Mouse (Mus musculus) gastrocnemius, postnatal 4 days (tissue): ENCODE measurements around the gene B3galnt2. TPM values are rescaled to one million over a fixed set of nuclear protein-coding genes. Genes with fewer than 3 reads are reported as not detected.
"Not testable (repeated sequence)": the region's sequence is repeated elsewhere in the genome, so short reads cannot be mapped to it uniquely, and the experiment has no call there.

Experiments
- DNase-seq, 2 experiments: peaks; one replicate each; pipeline ENCODE4 v3.0.0; 2021 to 2022; ENCODE audit warnings: low spot score in 2 of 2, mixed read lengths in 2 of 2
- total RNA-seq, 2 experiments: library from RNA; stranded (reverse); gene quantifications; 2 replicates each; pipeline ENCODE4 v1.2.3; 2021

Gene B3galnt2
- total RNA-seq, 2 experiments from 2014 or later: 29.3 to 33.4 TPM

- no peak for DNase-seq
Observed at GRCm38 (mm10) chr13:14004999-14005398, 50.7 kb downstream of the B3galnt2 start.

DNA sequence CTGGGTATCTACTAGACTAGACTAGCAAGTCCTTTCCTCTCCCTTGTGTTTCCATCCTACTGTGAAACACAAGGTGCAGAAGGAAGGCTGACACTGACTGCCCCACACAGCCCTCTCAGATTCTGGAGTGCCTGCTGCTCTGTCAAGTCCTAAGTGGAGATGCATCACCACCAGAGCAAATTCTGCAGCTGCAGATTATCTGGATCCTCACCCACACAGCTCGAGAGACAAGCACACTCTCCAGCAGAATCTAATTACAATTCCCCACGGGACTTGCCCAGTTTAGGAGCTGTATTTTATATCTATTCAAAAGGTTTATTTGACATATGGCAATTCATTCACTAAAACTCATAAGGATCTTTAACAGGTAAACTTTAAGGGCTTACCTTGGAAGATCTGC, 51.8 kb downstream of the B3galnt2 start:
- DNase-seq: no peak

DNA sequence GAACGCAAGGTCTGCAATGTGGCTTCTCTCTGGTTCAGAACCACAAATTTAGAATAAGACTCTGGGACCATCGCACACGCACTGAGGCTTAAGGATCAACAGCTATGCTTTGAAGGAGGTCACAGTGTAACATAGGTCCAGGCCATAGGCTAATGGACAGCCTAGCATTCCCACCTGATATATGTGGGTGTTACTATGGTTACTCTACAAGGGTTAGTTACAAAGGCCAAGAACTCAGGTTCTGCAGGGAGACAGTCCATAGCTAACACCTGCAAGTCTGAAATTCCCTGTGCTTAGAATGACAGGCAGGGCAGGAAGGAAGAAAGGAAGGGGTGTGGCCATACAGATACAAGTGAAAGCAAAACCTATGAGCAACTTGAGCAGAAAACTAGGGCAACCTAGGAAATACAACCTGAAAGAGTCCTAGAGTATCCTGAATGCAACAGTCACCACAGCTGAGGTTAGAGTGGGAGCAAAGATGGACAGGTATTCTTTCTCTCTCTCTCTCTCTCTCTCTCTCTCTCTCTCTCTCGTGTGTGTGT, 57.3 kb downstream of the B3galnt2 start:
- DNase-seq: no peak

DNA sequence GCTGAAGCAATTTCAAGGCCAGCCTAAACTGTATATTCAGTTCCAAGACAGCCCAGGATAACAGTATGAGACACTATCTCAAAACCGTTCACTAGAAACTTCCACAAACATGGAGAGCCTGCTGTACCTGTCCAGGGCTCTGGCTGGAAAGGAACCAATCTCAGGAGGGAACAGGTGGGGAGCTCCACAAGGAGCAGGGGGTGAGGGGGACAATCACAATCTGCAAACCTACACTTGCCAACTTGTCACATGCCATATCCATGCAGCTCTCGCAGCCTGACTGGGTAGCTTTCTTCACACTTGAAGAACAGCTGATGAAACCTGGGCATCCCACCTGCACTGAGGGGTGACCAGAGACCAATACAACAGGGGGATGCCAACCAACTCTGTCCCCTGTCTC, 59.7 kb downstream of the B3galnt2 start:
- no peak for DNase-seq

DNA sequence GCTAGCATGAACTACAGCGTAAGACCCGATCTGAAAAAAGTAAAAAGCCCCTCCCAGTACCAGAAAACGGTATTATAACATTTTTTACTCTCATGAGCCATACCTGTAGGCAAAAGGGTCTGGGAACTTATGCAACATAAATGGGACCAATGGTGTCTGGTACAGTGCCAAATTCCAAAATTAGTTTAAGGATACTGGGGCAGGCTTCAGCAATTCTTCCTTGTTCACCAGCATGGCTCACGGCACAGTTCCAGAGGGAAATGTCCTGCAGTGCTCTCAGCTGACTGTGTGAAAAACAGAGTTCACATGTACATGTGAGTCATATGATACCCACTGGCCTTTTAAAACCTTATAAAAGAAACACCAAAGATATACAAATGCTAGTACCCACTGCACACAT, 60.3 kb downstream of the B3galnt2 start:
- no peak for DNase-seq

- no peak for DNase-seq
Observed at GRCm38 (mm10) chr13:14015609-14016008, 61.3 kb downstream of the B3galnt2 start.

- no peak for DNase-seq
Observed at GRCm38 (mm10) chr13:14018283-14018682, 64.0 kb downstream of the B3galnt2 start.

DNA sequence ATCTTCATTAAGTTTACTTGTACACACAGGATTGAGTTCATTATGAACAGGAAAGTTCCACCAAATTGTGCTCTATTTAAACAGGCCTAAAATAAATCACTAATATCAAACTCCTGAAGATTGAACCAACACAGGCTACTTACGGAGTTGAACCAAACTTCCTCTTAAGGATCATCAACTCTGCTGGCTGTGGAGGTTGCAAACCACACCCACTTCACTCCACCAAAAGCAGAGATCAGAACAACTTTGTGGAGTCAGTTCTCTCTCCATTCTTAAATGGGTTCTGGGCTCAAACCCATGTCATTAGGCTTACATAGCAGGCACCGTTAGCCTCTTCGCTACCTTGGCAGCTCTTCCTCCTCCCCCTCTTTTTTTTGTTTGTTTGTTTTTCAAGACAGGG, 64.6 kb downstream of the B3galnt2 start:
- DNase-seq: no peak

DNA sequence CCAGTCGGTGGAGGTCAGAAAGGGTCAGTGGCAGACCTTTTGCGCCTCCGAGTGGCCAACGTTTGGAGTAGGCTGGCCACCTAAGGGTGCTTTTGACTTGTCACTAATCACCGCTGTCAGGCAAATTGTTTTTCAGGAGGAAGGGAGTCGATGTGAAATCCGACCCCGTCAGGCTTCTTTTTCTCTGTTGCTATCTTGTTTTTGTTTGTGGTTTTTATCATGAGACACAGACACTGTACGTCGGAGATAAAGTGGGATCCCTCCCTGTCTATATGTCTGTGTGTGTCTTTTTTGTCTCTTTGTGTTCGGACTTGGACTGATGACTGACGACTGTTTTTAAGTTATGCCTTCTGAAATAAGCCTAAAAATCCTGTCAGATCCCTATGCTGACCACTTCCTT, 67.1 kb downstream of the B3galnt2 start:
- DNase-seq: not testable (repeated sequence)

- DNase-seq: no peak
Observed at GRCm38 (mm10) chr13:14025554-14025953, 71.3 kb downstream of the B3galnt2 start.

DNA sequence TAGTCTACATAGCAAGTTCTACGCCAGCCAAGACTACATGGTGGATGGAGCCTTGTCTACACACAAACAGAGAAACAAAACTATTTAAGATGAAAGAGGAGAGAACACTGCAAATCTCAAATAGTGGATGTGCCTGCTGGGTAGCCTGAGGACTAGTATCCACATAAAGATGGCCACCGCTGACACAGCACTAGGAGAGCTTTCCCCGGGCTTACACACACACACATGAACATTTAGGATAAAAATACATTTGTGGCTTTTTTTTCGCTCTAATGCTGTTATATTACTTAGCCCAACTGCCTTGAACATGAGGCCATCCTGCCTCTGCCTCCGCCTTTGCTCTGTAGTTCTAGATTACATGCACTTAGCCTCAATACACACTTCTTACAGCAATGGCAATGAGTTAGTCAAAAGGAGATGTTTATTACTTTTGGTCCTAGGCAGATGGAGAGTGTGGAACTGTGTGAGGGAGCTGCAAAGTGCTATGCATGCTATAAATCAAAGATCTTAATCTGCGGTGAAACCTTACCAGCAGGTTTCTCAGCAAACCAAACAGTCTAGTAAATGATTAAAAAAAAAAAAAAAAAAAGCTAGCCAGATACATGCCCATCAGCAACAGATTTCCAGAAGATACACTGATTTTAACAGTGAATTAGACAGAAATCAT, 72.0 kb downstream of the B3galnt2 start:
- no peak for DNase-seq

DNA sequence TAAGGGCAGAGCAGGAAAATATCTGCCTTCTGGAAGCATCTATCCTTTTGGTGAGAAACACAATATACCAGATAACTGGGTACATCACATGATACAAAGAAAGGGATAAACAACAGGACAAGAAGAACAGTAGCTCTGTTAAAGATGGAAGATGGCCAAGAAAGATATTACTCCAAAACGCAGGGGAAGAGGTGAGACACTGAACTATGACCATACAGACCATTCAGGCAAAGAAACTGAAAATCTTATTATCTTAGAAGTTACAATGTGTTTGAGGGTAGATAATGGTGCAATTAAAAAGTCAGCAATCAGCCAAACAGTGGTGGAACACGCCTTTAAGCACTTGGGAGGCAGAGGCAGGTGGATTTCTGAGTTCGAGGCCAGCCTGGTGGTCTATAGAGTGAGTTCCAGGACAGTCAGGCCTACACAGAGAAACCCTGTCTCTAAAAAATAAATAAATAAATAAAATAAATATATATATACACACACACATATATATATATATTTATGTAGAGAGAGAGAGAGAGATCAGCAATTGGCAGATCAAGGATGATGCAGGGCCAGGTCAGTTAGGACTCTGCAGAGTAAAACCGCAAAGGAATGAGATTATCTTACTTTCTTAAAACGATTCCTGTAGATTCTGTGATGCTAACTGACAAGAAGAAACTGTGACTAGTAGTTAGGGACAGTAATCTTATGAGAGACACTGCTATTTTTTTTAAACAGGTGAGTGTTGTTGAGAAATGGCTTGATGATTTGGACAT, 79.2 kb downstream of the B3galnt2 start:
- no peak for DNase-seq

DNA sequence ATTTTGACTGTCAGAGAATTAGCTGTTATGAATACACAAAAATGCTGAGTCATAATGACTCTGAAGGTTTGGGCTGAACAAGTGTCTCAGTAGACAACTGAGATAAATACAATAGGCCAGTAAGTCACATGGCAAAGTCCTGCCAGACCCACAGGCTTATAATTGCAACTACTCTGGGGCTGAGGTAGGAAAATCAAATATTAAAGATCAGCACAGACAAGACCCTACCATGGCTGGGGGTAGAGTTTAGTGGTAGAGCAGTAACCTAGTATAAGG, 79.7 kb downstream of the B3galnt2 start:
- DNase-seq: no peak

DNA sequence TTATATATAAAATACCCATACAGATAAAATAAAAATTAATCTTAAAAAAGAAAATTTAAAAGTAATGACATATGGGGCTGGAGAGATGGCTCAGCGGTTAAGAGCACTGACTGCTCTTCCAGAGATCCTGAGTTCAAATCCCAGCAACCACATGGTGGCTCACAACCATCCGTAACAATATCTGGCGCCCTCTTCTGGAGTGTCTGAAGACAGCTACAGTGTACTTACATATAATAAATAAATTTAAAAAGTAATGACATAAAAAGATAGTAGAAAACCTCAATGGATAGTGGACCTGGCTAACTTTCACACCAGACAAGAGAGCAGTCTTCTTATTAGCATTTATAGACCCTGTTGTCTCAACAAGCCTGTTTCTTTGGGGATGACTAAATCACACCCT, 81.1 kb downstream of the B3galnt2 start:
- not testable (repeated sequence) for DNase-seq

DNA sequence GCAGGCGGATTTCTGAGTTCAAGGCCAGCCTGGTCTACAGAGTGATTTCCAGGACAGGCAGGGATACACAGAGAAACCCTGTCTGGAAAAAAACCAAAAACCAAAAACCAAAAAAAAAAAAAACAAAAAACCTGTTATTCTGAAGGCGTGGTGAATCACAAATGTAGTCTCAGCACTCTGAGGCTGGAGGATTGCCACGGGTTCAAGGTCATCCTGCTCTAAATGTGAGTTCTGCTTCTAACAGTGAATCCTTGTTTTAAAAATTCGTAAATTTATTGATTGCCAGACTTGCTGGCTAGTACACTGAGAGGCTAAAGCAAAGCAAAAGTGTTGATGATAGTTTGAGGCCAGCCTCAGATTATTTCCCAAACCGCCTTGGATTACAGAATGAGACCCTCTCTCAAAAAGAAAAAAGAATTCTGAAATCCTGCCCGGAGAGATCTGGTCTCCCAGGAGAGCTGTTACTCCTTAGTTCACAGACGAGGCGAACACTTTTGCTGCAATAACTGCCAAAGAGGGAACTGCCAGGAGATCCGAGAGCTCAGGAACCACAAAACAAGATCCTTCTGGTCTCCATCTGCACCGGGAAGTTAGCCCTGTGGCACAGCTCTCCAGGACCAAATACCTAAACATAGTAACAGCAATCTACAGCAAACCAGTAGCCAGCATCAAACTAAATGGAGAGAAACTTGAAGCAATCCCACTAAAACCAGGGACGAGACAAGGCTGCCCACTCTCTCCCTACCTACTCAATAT, 81.8 kb downstream of the B3galnt2 start:
- no peak for DNase-seq

GRCm38 (mm10) chr13:14038911-14039291, 84.6 kb downstream of the B3galnt2 start:
- DNase-seq: peak in 1 of 2 experiments; percentile 9

DNA sequence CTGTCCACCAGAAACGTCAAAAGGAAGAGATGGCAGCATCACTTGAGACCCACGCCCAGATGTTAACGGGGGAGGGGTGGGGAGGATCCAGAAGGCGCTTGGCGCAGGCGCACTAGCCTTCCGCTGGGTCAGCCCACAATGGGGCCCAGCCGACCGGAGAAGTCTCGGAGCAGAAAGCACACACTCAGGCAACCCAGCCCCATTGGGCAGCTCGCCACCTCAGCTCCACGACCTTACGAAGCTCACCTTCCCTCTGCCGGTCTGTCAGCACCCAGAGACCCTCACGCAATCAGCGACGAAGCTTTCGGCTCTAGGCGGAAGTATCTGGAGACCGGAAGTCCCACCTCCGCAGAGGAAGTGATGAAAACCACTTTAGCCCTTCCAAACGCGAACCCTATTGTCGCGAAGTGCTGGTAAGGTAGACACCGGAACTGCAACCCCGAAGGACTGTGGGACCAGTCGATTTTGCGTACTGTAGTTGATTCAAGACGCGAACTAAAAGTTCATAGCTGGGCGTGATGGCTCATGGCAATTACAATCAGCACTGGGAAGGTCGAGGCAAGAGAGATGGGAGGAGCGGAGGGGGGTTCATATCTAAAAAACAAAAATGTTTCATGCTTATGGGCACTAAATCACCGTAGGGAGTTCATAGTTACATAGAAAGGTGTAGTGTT, 85.2 kb downstream of the B3galnt2 start, which contains the start of gene Tbce:
Tbce (minus strand) TSS at position 347 of the 674 bp plus-strand sequence.
- DNase-seq: peak; percentile 80 to 91

DNA sequence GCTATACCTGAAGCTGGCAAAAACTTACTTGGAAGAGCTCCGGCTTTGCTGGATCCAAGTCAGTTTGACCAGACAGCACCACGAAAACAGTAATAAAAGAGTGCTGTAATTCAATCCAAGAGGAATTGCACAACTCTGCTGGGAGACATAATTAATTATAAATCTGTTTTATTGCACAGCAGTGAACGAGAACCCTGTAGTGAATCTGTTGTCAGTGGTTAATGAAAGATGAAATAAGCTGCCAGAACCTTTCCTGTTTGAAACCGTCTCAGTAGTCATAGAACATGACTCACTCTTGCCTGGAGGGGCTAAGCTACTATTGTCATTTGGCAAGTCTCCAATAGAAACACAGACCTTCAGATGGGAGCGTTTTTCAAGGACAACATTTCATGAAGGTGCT, 85.9 kb downstream of the B3galnt2 start:
- no peak for DNase-seq

- DNase-seq: no peak
Observed at GRCm38 (mm10) chr13:14043851-14044250, 89.6 kb downstream of the B3galnt2 start.

DNA sequence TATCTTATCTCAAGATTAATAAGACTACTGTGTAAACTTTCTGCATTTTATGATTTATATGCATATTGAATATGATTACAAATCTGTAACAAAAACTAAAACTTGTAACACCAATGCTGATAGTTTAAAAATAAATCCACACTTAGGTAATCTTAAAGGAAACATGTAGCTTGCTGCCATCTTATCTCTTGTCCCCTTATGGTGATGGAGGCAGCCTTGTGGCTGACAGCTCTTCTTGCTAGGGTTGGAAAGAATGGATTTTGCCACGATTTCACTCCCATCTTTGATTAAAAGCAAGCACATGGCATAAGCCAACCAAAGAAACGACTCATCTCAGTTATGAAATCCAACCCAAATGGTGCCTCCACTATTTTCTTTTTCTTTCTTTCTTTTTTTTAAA, 90.3 kb downstream of the B3galnt2 start:
- no peak for DNase-seq
